Mouse (Mus musculus) embryonic facial prominence, embryonic 13.5 days (tissue): ENCODE measurements around the gene Rasgrp1. TPM values are rescaled to one million over a fixed set of nuclear protein-coding genes. Genes with fewer than 3 reads are reported as not detected.

Source experiments
- ATAC-seq: fragments of 200-750 bp; cut with Nextera tagmentation; 2 replicates; pipeline ENCODE4 v1.8.0; 2017; ENCODE audit warnings: low read depth; ENCODE audit not compliant: insufficient number of reproducible peaks, insufficient read depth, low FRiP score, low TSS enrichment
- H3K27ac ChIP-seq: fragments of 300-500 bp; sonication (generic); 2 replicates; pipeline ENCODE4 v1.5.1; 2015; ENCODE audit warnings: moderate library complexity, mild to moderate bottlenecking, inconsistent platforms
- H3K27me3 ChIP-seq: fragments of 300-500 bp; sonication (generic); 2 replicates; pipeline ENCODE4 v1.6.1; 2015; ENCODE audit warnings: mild to moderate bottlenecking, inconsistent platforms
- H3K36me3 ChIP-seq: fragments of 300-500 bp; sonication (generic); 2 replicates; pipeline ENCODE4 v1.6.1; 2015; ENCODE audit warnings: mild to moderate bottlenecking, inconsistent platforms
- H3K4me1 ChIP-seq: fragments of 300-500 bp; sonication (generic); 2 replicates; pipeline ENCODE4 v1.6.1; 2015; ENCODE audit warnings: inconsistent platforms
- H3K4me2 ChIP-seq: fragments of 300-500 bp; sonication (generic); 2 replicates; pipeline ENCODE4 v1.6.1; 2015; ENCODE audit warnings: moderate library complexity, mild to moderate bottlenecking, inconsistent platforms
- H3K4me3 ChIP-seq: fragments of 300-500 bp; sonication (generic); 2 replicates; pipeline ENCODE4 v1.5.1; 2015; ENCODE audit warnings: mild to moderate bottlenecking, inconsistent platforms
- H3K9ac ChIP-seq: fragments of 300-500 bp; sonication (generic); 2 replicates; pipeline ENCODE4 v1.6.1; 2015; ENCODE audit warnings: mild to moderate bottlenecking, inconsistent platforms
- H3K9me3 ChIP-seq: fragments of 300-500 bp; sonication (generic); 2 replicates; pipeline ENCODE4 v1.6.1; 2016; ENCODE audit warnings: inconsistent platforms
- WGBS: fragments of 180-500 bp; shearing (Covaris S2); methylation state at CpG from one replicate; pipeline ENCODE4 v1.1.7; 2015; ENCODE audit warnings: mixed read lengths; 5-methylcytosine and 5-hydroxymethylcytosine counted together
- polyA plus RNA-seq: library from polyadenylated mRNA; unstranded; fragments of >200 nt; fragmentation: Nextera tagmentation; extraction: Ambion mirVana; gene quantifications from 2 replicates; pipeline ENCODE4 v1.2.1, GENCODE M21; 2015

Gene Rasgrp1
- polyA plus RNA-seq, 1 experiment from 2014 or later = 1.1 TPM

- no peak for ATAC-seq
- Histone ChIP-seq H3K9ac (no peak overlapping the region), H3K27ac (peak overlapping the region; percentile 33; the same call in 1 of the 2 replicates), H3K4me2 (no peak overlapping the region; the same call in 1 of the 2 replicates), H3K4me3 (no peak overlapping the region), H3K36me3 (no peaks in the 10 kb centered on the region), H3K9me3 (no peaks in the 10 kb centered on the region), H3K4me1 (0 out of 2 replicates have a peak, but pooled peaks cover 5% of the 10 kb centered on the region), H3K27me3 (no peaks in the 10 kb centered on the region)
- 76% methylated on average over 16 of the region's 16 CpGs for WGBS
Measured at GRCm38 (mm10) chr2:117299596-117300448, 43.0 kb downstream of the Rasgrp1 start.

- WGBS = 93% methylated on average over 7 of the region's 7 CpGs
- no peak for ATAC-seq
- Histone ChIP-seq H3K9me3 (no peaks in the 10 kb centered on the region), H3K4me3 (no peak overlapping the region), H3K36me3 (no peaks in the 10 kb centered on the region), H3K27ac (no peak overlapping the region), H3K4me1 (no peaks in the 10 kb centered on the region), H3K9ac (no peak overlapping the region), H3K27me3 (no peaks in the 10 kb centered on the region), H3K4me2 (no peak overlapping the region)
Measured at GRCm38 (mm10) chr2:117288291-117288690, 54.5 kb downstream of the Rasgrp1 start.

- Histone ChIP-seq H3K36me3 (peaks cover 58% of the 10 kb centered on the region), H3K9me3 (no peaks in the 10 kb centered on the region), H3K27ac (no peak overlapping the region), H3K4me3 (no peak overlapping the region), H3K9ac (no peak overlapping the region), H3K4me1 (no peaks in the 10 kb centered on the region), H3K4me2 (no peak overlapping the region), H3K27me3 (no peaks in the 10 kb centered on the region)
- no peak for ATAC-seq
- 68% methylated on average over 11 of the region's 11 CpGs for WGBS
Measured at GRCm38 (mm10) chr2:117263786-117264408, 78.9 kb downstream of the Rasgrp1 start.

- Histone ChIP-seq H3K9me3 (no peaks in the 10 kb centered on the region), H3K27me3 (no peaks in the 10 kb centered on the region), H3K4me1 (no peaks in the 10 kb centered on the region), H3K27ac (no peak overlapping the region), H3K36me3 (peaks cover 52% of the 10 kb centered on the region), H3K9ac (no peak overlapping the region), H3K4me2 (no peak overlapping the region), H3K4me3 (no peak overlapping the region)
- 89% methylated on average over 5 of the region's 5 CpGs for WGBS
- no peak for ATAC-seq
Measured at GRCm38 (mm10) chr2:117262184-117262583, 80.6 kb downstream of the Rasgrp1 start.

GRCm38 (mm10) chr2:117257617-117258016 lies 85.2 kb downstream of the Rasgrp1 start:
- Histone ChIP-seq H3K9ac (no peak overlapping the region), H3K27me3 (no peaks in the 10 kb centered on the region), H3K36me3 (peaks cover 31% of the 10 kb centered on the region), H3K9me3 (no peaks in the 10 kb centered on the region), H3K27ac (no peak overlapping the region), H3K4me3 (no peak overlapping the region), H3K4me2 (no peak overlapping the region), H3K4me1 (no peaks in the 10 kb centered on the region; the same call in 1 of the 2 replicates)
- ATAC-seq = no peak
- 86% methylated on average over 1 of the region's 1 CpGs for WGBS

GRCm38 (mm10) chr2:117255415-117255814 lies 87.4 kb downstream of the Rasgrp1 start:
- peaks cover 16% of the 10 kb centered on the region; the same call in 1 of the 2 replicates for H3K36me3 ChIP-seq
- no peak overlapping the region for H3K4me3 ChIP-seq
- H3K9me3 ChIP-seq = no peaks in the 10 kb centered on the region
- no peak overlapping the region for H3K9ac ChIP-seq
- H3K4me1 ChIP-seq = peaks cover 8% of the 10 kb centered on the region; the same call in 1 of the 2 replicates
- ATAC-seq = no peak
- no peak overlapping the region for H3K27ac ChIP-seq
- no peak overlapping the region for H3K4me2 ChIP-seq
- H3K27me3 ChIP-seq = no peaks in the 10 kb centered on the region
- 89% methylated on average over 2 of the region's 2 CpGs for WGBS

- peak overlapping the region; percentile 92 for H3K9ac ChIP-seq
- peak overlapping the region; percentile 90 for H3K27ac ChIP-seq
- H3K4me1 ChIP-seq = peaks cover 9% of the 10 kb centered on the region; the same call in 1 of the 2 replicates
- peak overlapping the region; percentile 89 for H3K4me2 ChIP-seq
- peak; percentile 57; the same call in 1 of the 2 replicates for ATAC-seq
- no peaks in the 10 kb centered on the region for H3K27me3 ChIP-seq
- H3K9me3 ChIP-seq = no peaks in the 10 kb centered on the region
- H3K36me3 ChIP-seq = no peaks in the 10 kb centered on the region
- H3K4me3 ChIP-seq = peak overlapping the region; percentile 90
- under 1% methylated on average over 23 of the region's 24 CpGs for WGBS
Measured at GRCm38 (mm10) chr2:117250001-117250510, 92.7 kb downstream of the Rasgrp1 start.

- Histone ChIP-seq H3K36me3 (no peaks in the 10 kb centered on the region), H3K9me3 (no peaks in the 10 kb centered on the region), H3K27me3 (no peaks in the 10 kb centered on the region), H3K4me3 (peak within 1 kb of the TSS; percentile 90), H3K9ac (peak within 1 kb of the TSS; percentile 92), H3K4me1 (peaks cover 9% of the 10 kb centered on the region; the same call in 1 of the 2 replicates), H3K4me2 (peak within 1 kb of the TSS; percentile 89), H3K27ac (peak within 1 kb of the TSS; percentile 90)
- peak; percentile 93 for ATAC-seq
- under 1% methylated on average over 33 of the region's 33 CpGs for WGBS
Measured at GRCm38 (mm10) chr2:117249255-117250000, 93.4 kb downstream of the Rasgrp1 start, which contains the start of gene Fam98b. Gene Fam98b (plus strand): TSS chr2:117249739.

- ATAC-seq = no peak
Measured at GRCm38 (mm10) chr2:117241953-117242352, 100.8 kb downstream of the Rasgrp1 start.

GRCm38 (mm10) chr2:117231257-117231656 lies 111.5 kb downstream of the Rasgrp1 start:
- no peak overlapping the region for H3K27ac ChIP-seq
- no peaks in the 10 kb centered on the region for H3K9me3 ChIP-seq
- ATAC-seq = no peak
- H3K36me3 ChIP-seq = no peaks in the 10 kb centered on the region
- no peak overlapping the region for H3K4me3 ChIP-seq
- WGBS = 4% methylated on average over 13 of the region's 13 CpGs
- H3K4me2 ChIP-seq = 0 out of 2 replicates have a peak overlapping the region, but pooled peaks have one; percentile 5
- H3K9ac ChIP-seq = no peak overlapping the region
- peaks cover 9% of the 10 kb centered on the region; the same call in 1 of the 2 replicates for H3K27me3 ChIP-seq
- H3K4me1 ChIP-seq = peaks cover 11% of the 10 kb centered on the region

More at GRCm38 (mm10) chr2:117241953-117242352, 100.8 kb downstream of the Rasgrp1 start:
- 66% methylated on average over 4 of the region's 4 CpGs for WGBS
- H3K4me1 ChIP-seq = no peaks in the 10 kb centered on the region
- H3K36me3 ChIP-seq = no peaks in the 10 kb centered on the region
- no peak overlapping the region for H3K4me3 ChIP-seq
- no peak overlapping the region for H3K27ac ChIP-seq
- no peaks in the 10 kb centered on the region for H3K9me3 ChIP-seq
- no peak overlapping the region for H3K9ac ChIP-seq
- no peak overlapping the region for H3K4me2 ChIP-seq
- 0 out of 2 replicates have a peak, but pooled peaks cover 3% of the 10 kb centered on the region for H3K27me3 ChIP-seq

GRCm38 (mm10) chr2:117230261-117230660 lies 112.5 kb downstream of the Rasgrp1 start:
- H3K9ac ChIP-seq = no peak overlapping the region
- H3K27me3 ChIP-seq = peaks cover 9% of the 10 kb centered on the region; the same call in 1 of the 2 replicates
- peaks cover 11% of the 10 kb centered on the region for H3K4me1 ChIP-seq
- ATAC-seq = no peak
- H3K4me3 ChIP-seq = no peak overlapping the region
- no peak overlapping the region for H3K27ac ChIP-seq
- H3K9me3 ChIP-seq = no peaks in the 10 kb centered on the region
- no peaks in the 10 kb centered on the region for H3K36me3 ChIP-seq
- H3K4me2 ChIP-seq = no peak overlapping the region
- WGBS = 71% methylated on average over 7 of the region's 7 CpGs
